Mouse (Mus musculus) forebrain, postnatal 0 days (tissue): Measurements from ENCODE around the gene Mat2a. TPM values are rescaled to one million over a fixed set of nuclear protein-coding genes. Genes with fewer than 3 reads are reported as not detected.

Source experiments
- ATAC-seq: fragments of 200-750 bp; cut with Nextera tagmentation; 2 replicates; pipeline ENCODE4 v1.8.0; 2017; ENCODE audit warnings: mild to moderate bottlenecking, moderate library complexity
- DNase-seq: peaks from one replicate; pipeline ENCODE4 v3.0.0-alpha.2; 2015
- H3K27ac ChIP-seq: fragments of 300-500 bp; sonication (generic); 2 replicates; pipeline ENCODE4 v1.5.1; 2014; ENCODE audit warnings: low read depth, mild to moderate bottlenecking, antibody characterized with exemption, low read length, moderate library complexity, mixed read lengths
- H3K27me3 ChIP-seq: fragments of 300-500 bp; sonication (generic); 2 replicates; pipeline ENCODE4 v1.6.1; 2014; ENCODE audit warnings: mild to moderate bottlenecking, low read length, mixed read lengths; ENCODE audit not compliant: insufficient read depth
- H3K36me3 ChIP-seq: fragments of 300-500 bp; sonication (generic); 2 replicates; pipeline ENCODE4 v1.6.1; 2014; ENCODE audit warnings: mild to moderate bottlenecking, moderate library complexity; ENCODE audit not compliant: insufficient read depth
- H3K4me1 ChIP-seq: fragments of 300-500 bp; sonication (generic); 2 replicates; pipeline ENCODE4 v1.6.1; 2014; ENCODE audit warnings: antibody characterized with exemption; ENCODE audit not compliant: insufficient read depth
- H3K4me2 ChIP-seq: fragments of 300-500 bp; sonication (generic); 2 replicates; pipeline ENCODE4 v1.6.1; 2014; ENCODE audit warnings: low read depth, mild to moderate bottlenecking, moderate library complexity
- H3K4me3 ChIP-seq: fragments of 300-500 bp; sonication (generic); 2 replicates; pipeline ENCODE4 v1.5.1; 2014; ENCODE audit warnings: low read depth, low read length, mixed read lengths
- H3K9ac ChIP-seq: fragments of 300-500 bp; sonication (generic); 2 replicates; pipeline ENCODE4 v1.6.1; 2014; ENCODE audit warnings: mild to moderate bottlenecking
- H3K9me3 ChIP-seq: fragments of 300-500 bp; sonication (generic); 2 replicates; pipeline ENCODE4 v1.6.1; 2016; ENCODE audit warnings: low read length
- CTCF ChIP-seq: sonication (generic); IDR thresholded peaks from 2 replicates; pipeline ENCODE4 v1.5.1; 2016; ENCODE audit warnings: antibody characterized with exemption, control low read depth, low read depth
- WGBS: fragments of 180-500 bp; shearing (Covaris S2); extraction: QIAGEN DNeasy Blood & Tissue Kit; methylation state at CpG from one replicate; pipeline ENCODE4 v1.1.7; 2014; 5-methylcytosine and 5-hydroxymethylcytosine counted together
- polyA plus RNA-seq: library from polyadenylated mRNA; unstranded; fragments of >200 nt; fragmentation: Nextera tagmentation; extraction: Ambion mirVana; gene quantifications from 2 replicates; pipeline ENCODE4 v1.2.1, GENCODE M21; 2015
- total RNA-seq: library from RNA; depleted of rRNA; stranded (reverse); fragments of >200 nt; gene quantifications from 2 replicates; pipeline ENCODE4 v1.2.3, GENCODE M21; 2014; rRNA removed

Gene Mat2a
- total and polyA plus RNA-seq, 2 experiments from 2014 or later, result 145 to 246 TPM

- TF ChIP-seq CTCF, result no peak
- H3K36me3 ChIP-seq, result no peaks in the 10 kb centered on the region
Measured at GRCm38 (mm10) chr6:72383142-72383820, 56.1 kb downstream of the Mat2a start.

More at GRCm38 (mm10) chr6:72383142-72383820, 56.1 kb downstream of the Mat2a start:
- ATAC-seq (no peak), DNase-seq (no peak)
- H3K4me1 ChIP-seq, result no peaks in the 10 kb centered on the region
- H3K9me3 ChIP-seq, result no peaks in the 10 kb centered on the region
- H3K9ac ChIP-seq, result no peak overlapping the region
- H3K4me2 ChIP-seq, result no peak overlapping the region
- 84% methylated on average over 6 of the region's 6 CpGs for WGBS
- H3K4me3 ChIP-seq, result no peak overlapping the region
- no peak overlapping the region for H3K27ac ChIP-seq
- H3K27me3 ChIP-seq, result no peaks in the 10 kb centered on the region

Other genes with a start within 250 kb of the Mat2a start
- 2.6 and 6.9 TPM in 2 replicates for gene Atoh8, start 204.0 kb downstream of the Mat2a start, total RNA-seq
- 3.9 TPM in 2 replicates for gene Atoh8, start 204.0 kb downstream of the Mat2a start, polyA plus RNA-seq
- gene Sftpb, start 134.9 kb downstream of the Mat2a start, total RNA-seq, result not detected in 2 replicates
- 0.16 and 0.21 TPM in 2 replicates for gene Sftpb, start 134.9 kb downstream of the Mat2a start, polyA plus RNA-seq
- 52.6 and 52.7 TPM in 2 replicates for gene Usp39, start 94.4 kb downstream of the Mat2a start, total RNA-seq
- 39.0 and 42.8 TPM in 2 replicates for gene Usp39, start 94.4 kb downstream of the Mat2a start, polyA plus RNA-seq
- 6.5 and 10.9 TPM in 2 replicates for gene 0610030E20Rik, start 92.2 kb downstream of the Mat2a start, total RNA-seq
- 9.7 and 15.4 TPM in 2 replicates for gene 0610030E20Rik, start 92.2 kb downstream of the Mat2a start, polyA plus RNA-seq
- 22.9 and 24.3 TPM in 2 replicates for gene Tmem150a, start 84.1 kb downstream of the Mat2a start, total RNA-seq
- 17.2 and 17.5 TPM in 2 replicates for gene Tmem150a, start 84.1 kb downstream of the Mat2a start, polyA plus RNA-seq
- 66.9 and 76.3 TPM in 2 replicates for gene Rnf181, start 72.6 kb downstream of the Mat2a start, total RNA-seq
- 117 and 124 TPM in 2 replicates for gene Rnf181, start 72.6 kb downstream of the Mat2a start, polyA plus RNA-seq
- gene Vamp5, start 59.1 kb downstream of the Mat2a start, total RNA-seq, result 12.7 and 17.1 TPM in 2 replicates
- gene Vamp5, start 59.1 kb downstream of the Mat2a start, polyA plus RNA-seq, result 11.6 and 13.1 TPM in 2 replicates
- 10.3 and 11.8 TPM in 2 replicates for gene Vamp8, start 48.9 kb downstream of the Mat2a start, total RNA-seq
- 21.3 and 27.1 TPM in 2 replicates for gene Vamp8, start 48.9 kb downstream of the Mat2a start, polyA plus RNA-seq
- gene Ggcx, start 25.2 kb downstream of the Mat2a start, total RNA-seq, result 11.9 and 25.3 TPM in 2 replicates
- gene Ggcx, start 25.2 kb downstream of the Mat2a start, polyA plus RNA-seq, result 7.5 and 9.9 TPM in 2 replicates
- gene Sh2d6, start 82.1 kb upstream of the Mat2a start, total RNA-seq, result 0.24 and 0.38 TPM in 2 replicates
- gene Sh2d6, start 82.1 kb upstream of the Mat2a start, polyA plus RNA-seq, result 0.21 and 0.47 TPM in 2 replicates
- 6.7 and 8.9 TPM in 2 replicates for gene Capg, start 104.8 kb upstream of the Mat2a start, total RNA-seq
- gene Capg, start 104.8 kb upstream of the Mat2a start, polyA plus RNA-seq, result 7.1 and 7.6 TPM in 2 replicates
- gene Elmod3, start 158.9 kb upstream of the Mat2a start, total RNA-seq, result 12.8 and 13.1 TPM in 2 replicates
- 16.5 and 18.3 TPM in 2 replicates for gene Elmod3, start 158.9 kb upstream of the Mat2a start, polyA plus RNA-seq
- gene Retsat, start 158.9 kb upstream of the Mat2a start, total RNA-seq, result 3.2 and 7.5 TPM in 2 replicates
- 6.2 and 7.2 TPM in 2 replicates for gene Retsat, start 158.9 kb upstream of the Mat2a start, polyA plus RNA-seq
- 24.3 and 30.9 TPM in 2 replicates for gene Tgoln1, start 177.4 kb upstream of the Mat2a start, total RNA-seq
- 22.0 and 29.0 TPM in 2 replicates for gene Tgoln1, start 177.4 kb upstream of the Mat2a start, polyA plus RNA-seq